Mouse (Mus musculus) embryonic facial prominence, embryonic 12.5 days (tissue): ENCODE data around the gene Txlnb. TPM values are rescaled to one million over a fixed set of nuclear protein-coding genes. Genes with fewer than 3 reads are reported as not detected.
"Not testable (repeated sequence)": the region's sequence is repeated elsewhere in the genome, so short reads cannot be mapped to it uniquely, and the experiment has no call there.

Experiments
- ATAC-seq: fragments of 200-750 bp; cut with Nextera tagmentation; 2 replicates; pipeline ENCODE4 v1.8.0; 2017; ENCODE audit not compliant: insufficient number of reproducible peaks, insufficient read depth, low FRiP score, low TSS enrichment
- H3K27ac ChIP-seq: fragments of 300-500 bp; sonication (generic); 2 replicates; pipeline ENCODE4 v1.5.1; 2016; ENCODE audit warnings: mild to moderate bottlenecking
- H3K27me3 ChIP-seq: fragments of 300-500 bp; sonication (generic); 2 replicates; pipeline ENCODE4 v1.6.1; 2016; ENCODE audit warnings: mild to moderate bottlenecking, moderate library complexity
- H3K36me3 ChIP-seq: fragments of 300-500 bp; sonication (generic); 2 replicates; pipeline ENCODE4 v1.6.1; 2016; ENCODE audit warnings: mild to moderate bottlenecking
- H3K4me1 ChIP-seq: fragments of 300-500 bp; sonication (generic); 2 replicates; pipeline ENCODE4 v1.6.1; 2016
- H3K4me2 ChIP-seq: fragments of 300-500 bp; sonication (generic); replicated peaks from 2 replicates; pipeline ENCODE4 v1.6.1; 2016; ENCODE audit warnings: mild to moderate bottlenecking, moderate library complexity
- H3K4me3 ChIP-seq: fragments of 300-500 bp; sonication (generic); 2 replicates; pipeline ENCODE4 v1.5.1; 2016; ENCODE audit warnings: mild to moderate bottlenecking
- H3K9ac ChIP-seq: fragments of 300-500 bp; sonication (generic); 2 replicates; pipeline ENCODE4 v1.6.1; 2016; ENCODE audit warnings: mild to moderate bottlenecking, moderate library complexity
- H3K9me3 ChIP-seq: fragments of 300-500 bp; sonication (generic); 2 replicates; pipeline ENCODE4 v1.6.1; 2016; ENCODE audit warnings: mild to moderate bottlenecking, moderate library complexity
- WGBS: fragments of 180-500 bp; shearing (Covaris S2); methylation state at CpG from one replicate; pipeline ENCODE4 v1.1.7; 2016; 5-methylcytosine and 5-hydroxymethylcytosine counted together
- polyA plus RNA-seq: library from polyadenylated mRNA; unstranded; fragments of >200 nt; fragmentation: Nextera tagmentation; extraction: Ambion mirVana; gene quantifications from 2 replicates; pipeline ENCODE4 v1.2.1, GENCODE M21; 2016

Txlnb gene
- 2.1 and 2.2 TPM in 2 replicates for polyA plus RNA-seq

DNA sequence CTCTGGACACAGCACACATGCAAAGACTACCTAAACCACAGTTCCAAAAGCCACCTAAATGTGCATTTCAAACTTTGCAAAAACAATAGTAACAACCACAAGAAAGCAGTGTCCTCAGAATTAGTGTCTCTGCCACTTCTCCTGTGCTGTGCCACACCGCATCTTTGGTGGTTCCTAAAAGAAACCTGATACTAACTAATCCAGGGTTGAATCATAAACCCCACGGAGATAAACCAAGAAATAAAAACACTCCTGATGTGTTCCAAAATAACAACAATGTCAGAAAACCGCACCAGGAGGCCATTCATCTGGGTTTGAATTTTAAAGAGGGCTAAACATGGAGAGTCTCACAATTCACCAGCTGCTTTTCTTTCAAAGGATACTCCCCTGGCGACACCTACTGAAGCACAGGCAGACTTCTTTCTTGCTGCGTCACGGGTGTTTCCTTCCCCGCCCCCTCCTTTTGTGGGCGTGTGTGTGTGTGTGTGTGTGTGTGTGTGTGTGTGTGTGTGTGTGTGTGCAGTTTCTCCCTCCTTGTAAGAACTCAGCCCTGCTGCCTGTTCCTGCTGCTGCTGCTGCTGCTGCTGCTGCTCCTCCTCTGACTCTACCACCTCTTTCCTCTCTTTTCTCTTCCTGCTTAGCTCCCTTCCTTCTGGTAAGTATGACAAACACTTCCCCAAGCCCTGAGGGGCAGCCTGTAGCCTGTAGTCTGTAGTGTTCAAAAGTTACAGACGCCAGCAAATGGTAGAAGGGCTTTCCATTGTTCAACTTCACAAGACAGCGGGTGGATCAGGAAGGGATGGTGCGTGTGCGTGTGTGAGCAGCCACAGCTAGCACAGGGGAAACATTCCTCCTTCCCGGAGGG lies at the start of gene Txlnb:
TSS of gene Txlnb (plus strand) at position 460 of the 865 bp plus-strand sequence.
- peak within 1 kb of the TSS; percentile 43 for H3K4me2 ChIP-seq
- H3K36me3 ChIP-seq, result no peaks in the 10 kb centered on the region
- peaks cover 17% of the 10 kb centered on the region for H3K4me1 ChIP-seq
- peak; percentile 80 for ATAC-seq
- H3K27me3 ChIP-seq, result no peaks in the 10 kb centered on the region
- H3K9me3 ChIP-seq, result no peaks in the 10 kb centered on the region
- peak within 1 kb of the TSS; percentile 27 for H3K4me3 ChIP-seq
- peak within 1 kb of the TSS; percentile 85 for H3K27ac ChIP-seq
- H3K9ac ChIP-seq, result peak within 1 kb of the TSS; percentile 31; the same call in 1 of the 2 replicates
- WGBS, result 9% methylated on average over 13 of the region's 13 CpGs

DNA sequence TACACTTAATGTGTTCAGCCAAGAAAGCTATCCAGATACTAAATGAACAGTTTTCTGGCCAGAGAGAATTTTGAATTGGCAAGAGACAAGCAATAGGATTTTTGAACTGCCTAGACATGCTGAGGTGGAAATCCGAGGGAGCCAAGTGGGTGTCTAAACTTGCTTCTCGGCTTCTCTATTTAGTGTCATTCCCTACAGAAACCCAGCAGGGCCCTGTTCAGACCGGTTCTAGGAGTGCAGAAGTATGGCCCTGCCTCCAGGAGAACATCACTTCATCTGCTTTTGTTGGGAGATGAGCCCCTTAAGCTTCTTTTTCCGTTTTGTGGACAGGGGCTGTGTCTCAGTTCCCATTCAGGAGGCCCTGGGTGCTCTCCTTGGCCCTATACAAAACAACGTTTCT lies 43.5 kb upstream of the Txlnb start:
- Histone ChIP-seq H3K9ac (no peak overlapping the region), H3K27ac (no peak overlapping the region), H3K4me3 (no peak overlapping the region), H3K36me3 (no peaks in the 10 kb centered on the region), H3K27me3 (no peaks in the 10 kb centered on the region), H3K9me3 (0 out of 2 replicates have a peak, but pooled peaks cover 6% of the 10 kb centered on the region), H3K4me2 (no peak overlapping the region), H3K4me1 (no peaks in the 10 kb centered on the region)
- 72% methylated on average over 5 of the region's 5 CpGs for WGBS
- ATAC-seq, result no peak

DNA sequence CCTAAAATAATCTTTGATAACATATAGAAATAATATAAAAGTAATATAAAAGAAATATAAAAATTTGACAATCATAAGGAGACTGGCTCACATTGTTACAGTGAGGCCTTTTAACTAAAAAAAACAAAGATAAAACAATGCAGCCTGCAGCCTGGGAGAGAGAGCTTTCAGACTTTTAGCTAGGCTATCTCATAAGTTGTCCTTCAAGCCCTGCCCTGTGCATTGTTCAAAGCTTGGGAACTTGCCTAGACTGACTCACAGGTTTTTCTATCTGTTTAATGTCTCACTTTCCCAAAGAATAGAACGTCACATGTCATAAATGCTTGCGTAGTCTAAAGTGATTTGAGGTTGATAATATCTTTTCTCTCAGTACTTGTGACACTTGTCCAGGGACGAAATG lies 36.3 kb upstream of the Txlnb start:
- Histone ChIP-seq H3K36me3 (no peaks in the 10 kb centered on the region), H3K27me3 (no peaks in the 10 kb centered on the region), H3K4me3 (no peak overlapping the region), H3K9me3 (0 out of 2 replicates have a peak, but pooled peaks cover 9% of the 10 kb centered on the region), H3K27ac (no peak overlapping the region), H3K4me1 (no peaks in the 10 kb centered on the region), H3K9ac (no peak overlapping the region), H3K4me2 (no peak overlapping the region)
- no peak for ATAC-seq
- WGBS, result 88% methylated on average over 3 of the region's 3 CpGs

GRCm38 (mm10) chr10:17760750-17761613 lies 35.0 kb upstream of the Txlnb start:
- Histone ChIP-seq H3K9me3 (0 out of 2 replicates have a peak, but pooled peaks cover 4% of the 10 kb centered on the region), H3K36me3 (no peaks in the 10 kb centered on the region), H3K27me3 (no peaks in the 10 kb centered on the region), H3K4me1 (no peaks in the 10 kb centered on the region), H3K4me3 (no peak overlapping the region), H3K9ac (no peak overlapping the region), H3K27ac (no peak overlapping the region), H3K4me2 (no peak overlapping the region)
- WGBS, result 74% methylated on average over 9 of the region's 9 CpGs
- ATAC-seq, result no peak

DNA sequence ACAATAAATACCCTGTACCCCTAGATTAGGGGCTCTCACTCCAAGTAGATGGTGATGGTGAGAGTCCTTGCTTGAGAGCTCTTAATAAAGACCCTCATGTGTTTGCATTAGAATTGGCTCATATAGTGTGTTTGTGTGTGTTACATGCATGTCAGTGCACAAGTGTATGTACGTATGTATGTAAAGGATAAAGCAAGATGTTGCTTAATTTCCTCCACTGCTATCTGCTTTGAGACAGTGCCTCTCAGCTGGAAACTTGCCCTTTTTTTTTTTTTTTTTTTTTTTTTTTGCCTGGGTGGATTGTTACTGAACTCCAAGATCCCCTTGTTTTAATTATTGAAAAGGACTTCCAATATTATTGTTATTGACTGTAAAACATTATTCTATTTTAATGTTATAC lies 34.4 kb upstream of the Txlnb start:
- no peaks in the 10 kb centered on the region for H3K36me3 ChIP-seq
- ATAC-seq, result no peak
- no peak overlapping the region for H3K27ac ChIP-seq
- no peak overlapping the region for H3K4me3 ChIP-seq
- 88% methylated on average over 1 of the region's 1 CpGs for WGBS
- H3K9ac ChIP-seq, result no peak overlapping the region
- H3K4me1 ChIP-seq, result no peaks in the 10 kb centered on the region
- no peak overlapping the region for H3K4me2 ChIP-seq
- H3K27me3 ChIP-seq, result no peaks in the 10 kb centered on the region
- 0 out of 2 replicates have a peak, but pooled peaks cover 3% of the 10 kb centered on the region for H3K9me3 ChIP-seq

- Histone ChIP-seq H3K4me2 (no peak overlapping the region), H3K36me3 (no peaks in the 10 kb centered on the region), H3K27me3 (no peaks in the 10 kb centered on the region), H3K4me1 (no peaks in the 10 kb centered on the region), H3K4me3 (no peak overlapping the region), H3K9me3 (0 out of 2 replicates have a peak, but pooled peaks cover 1% of the 10 kb centered on the region), H3K9ac (no peak overlapping the region), H3K27ac (no peak overlapping the region)
- ATAC-seq, result no peak
- WGBS, result 97% methylated on average over 8 of the region's 8 CpGs
These were observed 33.1 kb upstream of the Txlnb start for GRCm38 (mm10) chr10:17762946-17763345.

DNA sequence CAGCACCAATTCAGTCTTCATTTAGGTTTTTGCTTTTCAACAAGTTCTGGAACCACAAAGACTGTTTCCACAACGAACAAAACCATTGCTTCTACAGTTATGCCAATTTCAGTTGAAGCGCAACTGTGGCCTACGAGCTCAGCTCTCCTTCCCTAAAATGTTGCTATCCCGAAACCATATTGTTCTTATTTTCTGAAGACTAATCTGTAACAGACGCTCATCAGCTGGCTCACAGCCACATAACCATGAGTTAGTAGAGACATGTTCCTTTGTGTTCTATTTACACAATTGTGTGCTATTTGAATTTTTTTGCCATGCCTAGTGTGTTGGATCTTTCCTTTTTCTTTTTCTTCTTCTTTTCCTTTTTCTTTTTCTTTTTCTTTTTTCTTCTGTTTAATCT lies 26.2 kb upstream of the Txlnb start:
- Histone ChIP-seq H3K27ac (0 out of 2 replicates have a peak overlapping the region, but pooled peaks have one; percentile 36), H3K4me2 (no peak overlapping the region), H3K27me3 (no peaks in the 10 kb centered on the region), H3K4me3 (no peak overlapping the region), H3K9ac (no peak overlapping the region), H3K36me3 (no peaks in the 10 kb centered on the region), H3K9me3 (no peaks in the 10 kb centered on the region), H3K4me1 (no peaks in the 10 kb centered on the region)
- 32% methylated on average over 5 of the region's 5 CpGs for WGBS
- ATAC-seq, result no peak

- Histone ChIP-seq H3K9me3 (no peaks in the 10 kb centered on the region), H3K4me1 (no peaks in the 10 kb centered on the region), H3K36me3 (no peaks in the 10 kb centered on the region), H3K27me3 (no peaks in the 10 kb centered on the region), H3K4me2 (no peak overlapping the region), H3K4me3 (no peak overlapping the region), H3K9ac (no peak overlapping the region), H3K27ac (no peak overlapping the region)
- 82% methylated on average over 10 of the region's 10 CpGs for WGBS
- no peak for ATAC-seq
These were observed 23.7 kb upstream of the Txlnb start for GRCm38 (mm10) chr10:17772364-17772763.

DNA sequence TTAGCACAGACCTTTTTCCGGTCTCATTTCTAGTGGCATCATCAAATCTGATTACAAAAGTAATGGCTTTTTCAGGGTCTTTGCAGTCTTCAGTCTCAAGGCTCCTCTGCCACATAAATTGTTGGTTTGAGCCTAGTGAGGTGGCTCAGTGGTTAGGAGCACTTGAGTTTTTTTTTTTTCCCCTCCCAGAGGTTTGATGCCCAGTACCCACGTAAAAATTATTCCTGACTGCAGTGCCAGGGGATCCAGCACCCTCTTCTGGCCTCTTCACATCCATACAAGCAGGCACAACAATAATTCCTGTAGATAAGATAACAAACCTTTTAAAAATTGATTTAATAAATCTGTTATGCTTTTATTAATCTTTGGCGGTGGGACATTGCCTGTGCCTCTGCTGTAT lies 21.7 kb upstream of the Txlnb start:
- 81% methylated on average over 3 of the region's 3 CpGs for whole genome bisulfite sequencing
- H3K36me3 ChIP-seq, result no peaks in the 10 kb centered on the region

DNA sequence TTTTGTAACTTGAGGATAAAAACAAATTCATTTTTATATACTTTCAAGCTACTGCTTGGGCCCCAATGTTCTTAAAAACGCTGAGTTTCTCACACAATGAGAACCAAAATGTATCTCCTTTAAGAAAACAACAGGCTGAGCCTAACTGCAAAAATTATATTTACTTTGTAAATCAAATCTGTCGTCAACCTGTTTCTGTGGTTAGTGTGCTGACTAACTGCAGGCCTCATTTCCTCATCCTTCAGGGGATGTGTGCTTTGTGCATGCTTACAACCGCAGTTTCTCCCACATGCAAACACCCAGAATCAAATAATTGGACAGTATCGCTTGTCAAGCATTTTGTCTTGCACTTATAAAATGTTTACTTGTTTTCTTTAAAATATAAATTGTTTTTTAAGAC lies 20.9 kb upstream of the Txlnb start:
- H3K4me3 ChIP-seq, result no peak overlapping the region
- 51% methylated on average over 4 of the region's 4 CpGs for WGBS
- no peaks in the 10 kb centered on the region for H3K9me3 ChIP-seq
- H3K36me3 ChIP-seq, result no peaks in the 10 kb centered on the region
- H3K9ac ChIP-seq, result no peak overlapping the region
- no peak overlapping the region for H3K27ac ChIP-seq
- H3K4me2 ChIP-seq, result no peak overlapping the region
- no peaks in the 10 kb centered on the region for H3K27me3 ChIP-seq
- no peak for ATAC-seq
- H3K4me1 ChIP-seq, result no peaks in the 10 kb centered on the region

More for the DNA sequence above, 21.7 kb upstream of the Txlnb start:
- no peak overlapping the region for H3K27ac ChIP-seq
- ATAC-seq, result no peak
- no peaks in the 10 kb centered on the region for H3K9me3 ChIP-seq
- no peaks in the 10 kb centered on the region for H3K27me3 ChIP-seq
- H3K4me3 ChIP-seq, result no peak overlapping the region
- no peak overlapping the region for H3K9ac ChIP-seq
- H3K4me2 ChIP-seq, result no peak overlapping the region
- no peaks in the 10 kb centered on the region for H3K4me1 ChIP-seq

GRCm38 (mm10) chr10:17776684-17777083 lies 19.3 kb upstream of the Txlnb start:
- ATAC-seq, H3K4me1 ChIP-seq, H3K4me3 ChIP-seq, H3K27ac ChIP-seq, H3K27me3 ChIP-seq, H3K36me3 ChIP-seq, H3K4me2 ChIP-seq, H3K9ac ChIP-seq, H3K9me3 ChIP-seq: not testable (repeated sequence)
- 73% methylated on average over 4 of the region's 4 CpGs for whole genome bisulfite sequencing
